Mouse (Mus musculus) CH12.LX (cell line): ENCODE measurements at regions not wholly inside any gene's neighbourhood (a gene's known extent, or its start where the extent isn't known, plus 50 kb on each side); places are given as distances from the start of the nearest gene placed in this dataset.

Experiments
- CHD1 ChIP-seq: IDR thresholded peaks from 2 replicates; pipeline ENCODE4 v1.6.1; 2012; ENCODE audit warnings: low read depth, low read length, improper control_type of control experiment, inconsistent platforms
- CHD2 ChIP-seq: IDR thresholded peaks from 2 replicates; pipeline ENCODE4 v1.6.1; 2011; ENCODE audit warnings: low read length, improper control_type of control experiment
- CTCF ChIP-seq, 2 experiments: IDR thresholded peaks in 1 of 2; conservative IDR thresholded peaks in 1 of 2; 2 replicates each; pipeline ENCODE4 v1.5.1; 2011 to 2012; ENCODE audit warnings: low read depth in 2 of 2, low read length in 2 of 2, improper control_type of control experiment in 1 of 2, inconsistent platforms in 1 of 2, mild to moderate bottlenecking in 1 of 2, moderate library complexity in 1 of 2
- EP300 ChIP-seq: IDR thresholded peaks from 2 replicates; pipeline ENCODE4 v1.6.1; 2011; ENCODE audit warnings: low read length, improper control_type of control experiment
- ETS1 ChIP-seq: conservative IDR thresholded peaks from 2 replicates; pipeline ENCODE4 v1.6.1; 2012; ENCODE audit warnings: low read depth, mild to moderate bottlenecking, inconsistent platforms, low read length, improper control_type of control experiment, moderate library complexity
- JUND ChIP-seq: conservative IDR thresholded peaks from 2 replicates; pipeline ENCODE4 v1.6.1; 2011; ENCODE audit warnings: low read depth, low read length, improper control_type of control experiment
- MAFK ChIP-seq: IDR thresholded peaks from 2 replicates; pipeline ENCODE4 v1.6.1; 2011; ENCODE audit warnings: low read length, improper control_type of control experiment; ENCODE audit not compliant: insufficient replicate concordance
- MXI1 ChIP-seq: IDR thresholded peaks from 2 replicates; pipeline ENCODE4 v1.6.1; 2011; ENCODE audit warnings: mild to moderate bottlenecking, low read depth, low read length, improper control_type of control experiment
- POLR2A ChIP-seq: IDR thresholded peaks from 2 replicates; pipeline ENCODE4 v1.6.1; 2011; ENCODE audit warnings: low read depth, mild to moderate bottlenecking, improper control_type of control experiment, low read length
- RAD21 ChIP-seq: IDR thresholded peaks from 2 replicates; pipeline ENCODE4 v1.6.1; 2011; ENCODE audit warnings: low read depth, mild to moderate bottlenecking, low read length, improper control_type of control experiment, moderate library complexity
- TCF12 ChIP-seq: IDR thresholded peaks from 2 replicates; pipeline ENCODE4 v1.6.1; 2014; ENCODE audit warnings: low read depth, mild to moderate bottlenecking, inconsistent platforms, low read length, improper control_type of control experiment
- UBTF ChIP-seq: IDR thresholded peaks from 2 replicates; pipeline ENCODE4 v1.6.1; 2012; ENCODE audit warnings: low read depth, mild to moderate bottlenecking, inconsistent platforms, low read length, improper control_type of control experiment, moderate library complexity
- USF1 ChIP-seq: IDR thresholded peaks from 2 replicates; pipeline ENCODE4 v1.6.1; 2014; ENCODE audit warnings: low read depth, mild to moderate bottlenecking, inconsistent platforms, low read length, improper control_type of control experiment

GRCm38 (mm10) chr12:5787074-5787813 is 411.8 kb upstream of the Klhl29 start:
- TF ChIP-seq CTCF (conservative IDR thresholded peaks at IDR 0.05 in 1 of 2, IDR thresholded peaks at IDR 0.05 in 1 of 2; ENCODE audit: low read depth in 2 of 2, low read length in 2 of 2) (no peak), MXI1 (no peak), UBTF (no peak), MAFK (no peak), USF1 (no peak), RAD21 (no peak), CHD2 (no peak), EP300 (no peak), ETS1 (no peak), POLR2A (no peak), TCF12 (no peak), CHD1 (no peak), JUND (no peak)
